Mouse (Mus musculus) c-Kit-positive CD71-negative TER-119-negative erythroid progenitor cells, embryonic 14.5 days (primary cell): ENCODE measurements around the gene Adgre5.
A peak's percentile ranks its signal among the peaks of the same experiment; 100 is the strongest.

ENCODE experiments used
- DNase-seq: peaks from one replicate; pipeline ENCODE4 v3.0.0-alpha.2; 2013; ENCODE audit warnings: low read depth

The Adgre5 gene

GRCm38 (mm10) chr8:83722631-83723030, 18.5 kb downstream of the Adgre5 start:
- no peak for DNase-seq

GRCm38 (mm10) chr8:83721405-83722025, 19.6 kb downstream of the Adgre5 start:
- DNase-seq: no peak

- no peak for DNase-seq
Measured at GRCm38 (mm10) chr8:83719693-83720092, 21.4 kb downstream of the Adgre5 start.

- DNase-seq: no peak
Measured at GRCm38 (mm10) chr8:83719048-83719447, 22.1 kb downstream of the Adgre5 start.

GRCm38 (mm10) chr8:83716563-83716962, 24.6 kb downstream of the Adgre5 start:
- no peak for DNase-seq

- DNase-seq: no peak
Measured at GRCm38 (mm10) chr8:83715771-83716170, 25.4 kb downstream of the Adgre5 start.

- peak; percentile 98 for DNase-seq
Measured at GRCm38 (mm10) chr8:83715031-83715690, 26.0 kb downstream of the Adgre5 start, which contains the start of gene Ddx39. Ddx39 (plus strand) TSS chr8:83715177.

GRCm38 (mm10) chr8:83714676-83715030, 26.5 kb downstream of the Adgre5 start:
- DNase-seq: no peak

GRCm38 (mm10) chr8:83707554-83707953, 33.6 kb downstream of the Adgre5 start:
- no peak for DNase-seq

GRCm38 (mm10) chr8:83706411-83706810, 34.7 kb downstream of the Adgre5 start:
- no peak for DNase-seq

GRCm38 (mm10) chr8:83703426-83703825, 37.7 kb downstream of the Adgre5 start:
- DNase-seq: no peak

GRCm38 (mm10) chr8:83700423-83701085, 40.6 kb downstream of the Adgre5 start:
- no peak for DNase-seq

GRCm38 (mm10) chr8:83699566-83699965, 41.6 kb downstream of the Adgre5 start:
- no peak for DNase-seq

- DNase-seq: no peak
Measured at GRCm38 (mm10) chr8:83698661-83699453, 42.3 kb downstream of the Adgre5 start, which contains the start of gene Pkn1. Pkn1 (minus strand) TSS chr8:83699179.

GRCm38 (mm10) chr8:83698291-83698660, 42.9 kb downstream of the Adgre5 start:
- DNase-seq: peak; percentile 63

GRCm38 (mm10) chr8:83697374-83698220, 43.5 kb downstream of the Adgre5 start:
- DNase-seq: no peak

GRCm38 (mm10) chr8:83695351-83696106, 45.6 kb downstream of the Adgre5 start:
- DNase-seq: no peak

GRCm38 (mm10) chr8:83694369-83695160, 46.6 kb downstream of the Adgre5 start:
- DNase-seq: no peak

- DNase-seq: no peak
Measured at GRCm38 (mm10) chr8:83693609-83694236, 47.4 kb downstream of the Adgre5 start.
